Mouse (Mus musculus): ENCODE measurements at regions not wholly inside any gene's neighbourhood (a gene's known extent, or its start where the extent isn't known, plus 50 kb on each side); places are given as distances from the start of the nearest gene placed in this dataset.
A peak's percentile ranks its signal among the peaks of the same experiment; 100 is the strongest.
"Not testable (repeated sequence)": the region's sequence is repeated elsewhere in the genome, so short reads cannot be mapped to it uniquely, and the experiment has no call there.

DNA sequence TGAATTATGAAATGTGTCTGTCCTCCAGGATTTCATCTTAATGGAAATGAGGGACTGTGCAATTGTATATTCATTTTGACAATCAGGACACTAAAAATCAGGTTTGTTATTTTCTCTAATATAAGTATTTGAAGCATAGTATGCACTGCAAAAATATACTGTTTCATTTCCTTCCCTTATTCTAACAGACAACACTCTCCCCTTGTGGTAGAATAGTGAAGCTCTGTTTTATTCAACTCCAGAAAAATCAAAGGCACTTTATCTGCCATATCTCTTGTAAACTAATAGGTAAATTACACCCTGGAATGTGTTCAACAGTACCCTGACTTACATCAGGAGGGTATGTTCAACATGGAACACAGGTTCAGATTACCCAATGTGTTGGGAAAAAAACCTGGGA, 137.7 kb upstream of the Zfp960 start:
- ATAC-seq (ENCODE audit: insufficient read depth): no peak
- H3K27me3 ChIP-seq: no peaks in the 10 kb centered on the region
- no peaks in the 10 kb centered on the region for H3K4me1 ChIP-seq (replicated peaks)
- H3K36me3 ChIP-seq (replicated peaks): no peaks in the 10 kb centered on the region
- H3K4me2 ChIP-seq: no peak overlapping the region
- no peaks in the 10 kb centered on the region for H3K9me3 ChIP-seq (replicated peaks)
- no peak overlapping the region for H3K4me3 ChIP-seq (replicated peaks)
- no peak overlapping the region for H3K9ac ChIP-seq
- no peak overlapping the region for H3K27ac ChIP-seq (replicated peaks)

DNA sequence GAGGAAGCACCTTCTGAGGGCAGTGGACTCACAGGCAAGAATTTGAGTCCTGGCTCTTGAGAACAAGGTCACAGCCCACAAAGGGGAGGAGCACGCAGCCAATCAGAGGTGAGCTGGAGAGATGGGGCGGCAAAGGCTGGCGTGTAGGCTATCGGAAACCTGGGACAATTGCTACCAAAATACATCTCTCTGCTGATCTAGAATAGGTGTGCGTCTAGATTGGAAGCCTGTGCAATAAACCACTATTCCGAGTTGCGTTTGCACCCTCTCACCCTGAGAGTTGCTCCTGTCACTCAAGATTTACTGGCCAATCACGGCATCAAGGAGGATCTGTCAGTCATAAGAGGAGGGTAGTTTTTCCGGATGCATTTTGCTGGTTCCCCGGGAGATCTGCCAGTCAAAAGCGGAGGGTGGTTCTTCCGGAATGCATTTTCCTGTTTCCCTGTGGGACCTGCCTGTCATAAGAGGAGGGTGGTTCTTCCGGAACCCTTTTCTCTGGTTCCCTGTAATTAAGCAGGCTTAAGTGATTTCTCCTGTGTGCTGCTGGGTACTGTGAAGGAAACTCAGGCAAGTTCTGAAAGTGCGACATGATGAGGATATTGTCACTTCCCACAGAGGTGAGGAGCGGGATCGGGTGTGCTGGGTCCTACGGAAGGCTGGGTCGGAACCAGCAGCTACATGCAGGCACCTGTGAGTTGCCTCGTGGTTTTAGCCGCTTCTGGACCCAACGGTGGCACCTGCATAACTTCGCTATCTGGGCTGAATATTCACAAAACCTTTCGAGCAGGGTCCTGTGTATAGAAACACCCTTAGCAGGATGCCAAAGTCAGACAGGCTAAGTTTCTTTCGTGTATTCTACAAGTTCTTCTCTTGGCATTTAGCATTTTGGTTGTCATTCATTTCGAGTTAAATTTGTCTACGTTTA, 112.6 kb upstream of the Zfp960 start:
- H3K27me3 ChIP-seq; H3K9me3 ChIP-seq (replicated peaks); H3K36me3 ChIP-seq (replicated peaks); H3K4me1 ChIP-seq (replicated peaks): not testable (repeated sequence)
- WGBS (ENCODE audit: insufficient replicate concordance): 1% methylated on average over 25 of the region's 26 CpGs
- peak overlapping the region; percentile 53 for H3K4me2 ChIP-seq
- H3K4me3 ChIP-seq (replicated peaks): peak overlapping the region; percentile 67
- H3K9ac ChIP-seq: 0 out of 2 replicates have a peak overlapping the region, but pooled peaks have one; percentile 27
- H3K27ac ChIP-seq (replicated peaks): 0 out of 2 replicates have a peak overlapping the region, but pooled peaks have one; percentile 48
- ATAC-seq (ENCODE audit: insufficient read depth): peak; percentile 99

- H3K27ac ChIP-seq (replicated peaks); ATAC-seq (ENCODE audit: insufficient read depth); H3K27me3 ChIP-seq; H3K9me3 ChIP-seq (replicated peaks); H3K9ac ChIP-seq; H3K4me1 ChIP-seq (replicated peaks); H3K36me3 ChIP-seq (replicated peaks): not testable (repeated sequence)
- Histone ChIP-seq H3K4me2 (peak overlapping the region; percentile 52), H3K4me3 (replicated peaks) (peak overlapping the region; percentile 67)
- 14% methylated on average over 2 of the region's 2 CpGs for WGBS (ENCODE audit: insufficient replicate concordance)
These were observed 111.8 kb upstream of the Zfp960 start for GRCm38 (mm10) chr17:16952146-16952545.

DNA sequence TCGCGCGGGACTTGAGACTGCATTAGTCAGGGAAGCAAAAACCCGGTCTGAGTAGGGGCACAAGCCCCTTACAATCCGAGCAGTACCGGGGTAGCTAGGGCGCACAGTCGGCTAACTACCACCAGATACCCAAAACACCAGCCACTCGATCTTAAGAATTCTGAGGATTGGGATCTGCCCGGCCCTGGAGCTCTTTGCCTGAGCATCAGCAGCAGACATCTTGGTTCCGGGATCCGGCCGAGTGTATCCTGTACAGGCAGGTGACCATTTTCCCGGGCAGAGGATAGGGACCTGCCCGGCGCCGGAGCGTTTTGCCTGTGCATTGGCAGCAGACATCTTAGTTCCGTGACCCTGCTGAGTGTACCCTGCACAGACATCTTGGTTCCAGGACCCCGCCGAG, 66.7 kb upstream of the Zfp960 start:
- H3K9ac ChIP-seq; H3K4me1 ChIP-seq (replicated peaks); ATAC-seq (ENCODE audit: insufficient read depth); H3K4me2 ChIP-seq; H3K4me3 ChIP-seq (replicated peaks); H3K36me3 ChIP-seq (replicated peaks); H3K27ac ChIP-seq (replicated peaks); H3K27me3 ChIP-seq; H3K9me3 ChIP-seq (replicated peaks): not testable (repeated sequence)
- 69% methylated on average over 21 of the region's 21 CpGs for WGBS (ENCODE audit: insufficient replicate concordance)

DNA sequence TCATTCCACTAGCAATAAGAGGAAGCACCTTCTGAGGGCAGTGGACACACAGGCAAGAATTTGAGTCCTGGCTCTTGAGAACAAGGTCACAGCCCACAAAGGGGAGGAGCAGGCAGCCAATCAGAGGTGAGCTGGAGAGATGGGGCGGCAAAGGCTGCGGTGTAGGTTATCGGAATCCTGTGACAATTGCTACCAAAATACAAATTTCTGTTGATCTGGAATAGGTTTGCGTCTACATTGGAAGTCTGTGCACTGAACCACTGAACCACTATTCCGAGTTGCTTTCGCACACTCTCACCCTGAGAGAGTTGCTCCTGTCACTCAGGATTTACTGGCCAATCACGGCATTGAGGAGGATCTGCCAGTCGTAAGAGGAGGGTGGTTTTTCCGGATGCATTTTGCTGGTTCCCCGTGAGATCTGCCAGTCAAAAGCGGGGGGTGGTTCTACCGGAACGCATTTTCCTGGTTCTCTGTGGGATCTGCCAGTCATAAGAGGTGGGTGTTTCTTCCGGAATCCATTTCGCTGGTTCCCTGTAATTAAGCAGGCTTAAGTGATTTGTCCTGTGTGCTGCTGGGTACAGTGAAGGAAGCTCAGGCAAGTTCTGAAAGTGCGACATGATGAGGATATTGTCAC, 59.2 kb upstream of the Zfp960 start:
- H3K27ac ChIP-seq (replicated peaks): peak overlapping the region; percentile 29; the same call in 1 of the 2 replicates
- not testable (repeated sequence) for H3K36me3 ChIP-seq (replicated peaks)
- WGBS (ENCODE audit: insufficient replicate concordance): 2% methylated on average over 16 of the region's 16 CpGs

GRCm38 (mm10) chr17:17005267-17005666, 58.6 kb upstream of the Zfp960 start:
- H3K9ac ChIP-seq: peak overlapping the region; percentile 39
- not testable (repeated sequence) for H3K27me3 ChIP-seq; ATAC-seq (ENCODE audit: insufficient read depth); H3K36me3 ChIP-seq (replicated peaks); H3K4me1 ChIP-seq (replicated peaks); H3K9me3 ChIP-seq (replicated peaks)
- peak overlapping the region; percentile 69 for H3K4me2 ChIP-seq
- 3% methylated on average over 11 of the region's 11 CpGs for WGBS (ENCODE audit: insufficient replicate concordance)
- H3K4me3 ChIP-seq (replicated peaks): peak overlapping the region; percentile 62
- peak overlapping the region; percentile 29; the same call in 1 of the 2 replicates for H3K27ac ChIP-seq (replicated peaks)

More for the DNA sequence above, 59.2 kb upstream of the Zfp960 start:
- peak; percentile 100 for ATAC-seq (ENCODE audit: insufficient read depth)
- not testable (repeated sequence) for H3K27me3 ChIP-seq; H3K9me3 ChIP-seq (replicated peaks); H3K4me1 ChIP-seq (replicated peaks)
- H3K4me2 ChIP-seq: peak overlapping the region; percentile 69
- H3K9ac ChIP-seq: peak overlapping the region; percentile 39; the same call in 1 of the 2 replicates
- H3K4me3 ChIP-seq (replicated peaks): peak overlapping the region; percentile 62
